25 mouse cellular contexts compared by ENCODE assay signal in the genomic region with DNA sequence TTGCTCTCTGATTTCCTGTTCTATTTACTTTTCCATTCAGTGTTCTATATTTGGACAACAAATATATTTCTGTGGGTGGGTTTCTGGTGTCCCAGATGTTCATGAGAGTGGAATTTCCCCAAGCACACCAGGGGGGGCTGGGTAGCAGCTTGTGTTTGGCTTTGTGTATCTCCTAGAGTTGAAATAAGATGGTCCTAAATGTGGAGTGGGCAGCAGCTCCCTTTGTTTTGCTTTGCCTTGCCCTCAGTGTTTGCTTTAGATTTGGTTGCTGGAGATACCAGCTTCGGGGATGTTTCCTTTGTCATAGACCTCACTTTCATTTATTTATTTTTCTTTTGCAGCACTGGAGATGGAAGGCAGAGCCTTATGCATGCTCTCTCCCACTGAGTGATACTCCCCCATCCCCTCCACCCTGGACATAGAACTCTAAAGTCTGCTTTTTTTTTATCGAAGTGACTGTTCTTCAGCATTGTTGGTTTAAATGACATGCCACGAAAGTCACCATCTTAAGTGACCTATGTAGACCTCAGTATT. TPM values are rescaled to one million over a fixed set of nuclear protein-coding genes. Genes with fewer than 3 reads are reported as not detected.
DNase-seq lines count a peak whose midpoint lies in the region; ATAC-seq lines count a peak whose summit lies in the region.
"Had no signal": no experiment of that assay in that cellular context is flagged by ENCODE, and none has a peak within 500 bp of the region (broad histone marks: within the 10 kb centered on the region; RNA-seq: fewer than 3 reads in every experiment).

No protein-coding gene starts in this region.

- H3K4me2 ChIP-seq in kidney, embryonic 15.5 days: no peak overlapping the region
- H3K4me2 ChIP-seq: embryonic facial prominence, embryonic 15.5 days; heart, embryonic 11.5 days; heart, embryonic 15.5 days; hindbrain, embryonic 13.5 days had no signal

- no peak overlapping the region for H3K4me3 ChIP-seq in kidney, embryonic 15.5 days (replicated peaks)
- H3K4me3 ChIP-seq: embryonic facial prominence, embryonic 15.5 days; erythroblast, embryonic 14.5 days; forebrain, embryonic 10.5 days; heart, adult 2 months; heart, embryonic 15.5 days; hindbrain, embryonic 13.5 days had no signal

- ATAC-seq in CD4-positive, CD25-positive, alpha-beta regulatory T cell, adult 4 months: no peak
- 0 out of 2 replicates have a peak, but pooled peaks have one; percentile 54 for ATAC-seq in kidney, embryonic 15.5 days (replicated peaks; ENCODE audit: low FRiP score)
- peak; percentile 44 for ATAC-seq in inflammation-experienced regulatory T-cells, adult 6 months
- ATAC-seq: forebrain, embryonic 14.5 days; hindbrain, postnatal 0 days; intestine, embryonic 16.5 days had no signal

- peak; percentile 17 for DNase-seq in CD4-positive, CD25-positive, alpha-beta regulatory T cell, adult 2 months (ENCODE audit: low read depth, low spot score)
- no peak for DNase-seq in kidney, postnatal 14 days
- peak; percentile 22 for DNase-seq in CD4-positive helper T cell, adult 2 months (ENCODE audit: low read depth, low spot score)
- no peak for DNase-seq in frontal cortex, adult 2 months (ENCODE audit: extremely low spot score in 1 of 2, low spot score in 1 of 2)
- DNase-seq: adrenal gland, postnatal 25 days; B cell, adult 2 months; cerebellum, adult 18-20 months; cerebellum, adult 9-11 months; cerebellum, postnatal 36 days; gastrocnemius, postnatal 10 days; heart, adult 2 months; heart, postnatal 14 days had no signal

- 37% methylated on average over 3 of the region's 3 CpGs for WGBS in kidney, embryonic 15.5 days

- no peaks in the 10 kb centered on the region for H3K36me3 ChIP-seq in kidney, embryonic 15.5 days
- H3K36me3 ChIP-seq: embryonic facial prominence, embryonic 15.5 days; heart, embryonic 15.5 days; hindbrain, embryonic 13.5 days had no signal

- H3K9ac ChIP-seq in kidney, embryonic 15.5 days: no peak overlapping the region
- H3K9ac ChIP-seq: embryonic facial prominence, embryonic 15.5 days; heart, embryonic 15.5 days; hindbrain, embryonic 13.5 days had no signal

- H3K4me1 ChIP-seq in kidney, embryonic 15.5 days: peaks cover 11% of the 10 kb centered on the region; the same call in 1 of the 2 replicates
- H3K4me1 ChIP-seq: embryonic facial prominence, embryonic 15.5 days had no signal

- no peaks in the 10 kb centered on the region for H3K9me3 ChIP-seq in kidney, embryonic 15.5 days (replicated peaks)
- H3K9me3 ChIP-seq: embryonic facial prominence, embryonic 15.5 days; forebrain, embryonic 10.5 days; G1E; heart, embryonic 15.5 days; hindbrain, embryonic 13.5 days had no signal

- 0 out of 2 replicates have a peak overlapping the region, but pooled peaks have one; percentile 18 for H3K27ac ChIP-seq in kidney, embryonic 15.5 days
- H3K27ac ChIP-seq: embryonic facial prominence, embryonic 15.5 days; forebrain, embryonic 10.5 days; heart, adult 2 months; heart, embryonic 15.5 days; hindbrain, embryonic 13.5 days; hindbrain, postnatal 0 days had no signal

- H3K27me3 ChIP-seq in kidney, embryonic 15.5 days: no peaks in the 10 kb centered on the region
- H3K27me3 ChIP-seq: embryonic facial prominence, embryonic 15.5 days; heart, embryonic 15.5 days; hindbrain, embryonic 13.5 days had no signal

RNA-seq across cellular contexts. Expression of a gene that starts 12.1 kb away (rescaled TPM):
- polyA plus RNA-seq in CD4-positive, CD25-positive, alpha-beta regulatory T cell, adult 4 months (2017; shearing (Covaris generic)): 10 to 100 TPM; 28.4 to 29.3 TPM
- 73.8 and 76.1 TPM in 2 replicates for polyA plus RNA-seq in kidney, embryonic 15.5 days (2015; fragmentation: Nextera tagmentation; extraction: Ambion mirVana)
- 10 to 100 TPM; 25.4 to 31.4 (median 27.7) TPM for polyA plus RNA-seq in inflammation-experienced regulatory T-cells, adult 6 months (2017; shearing (Covaris generic))
- polyA plus RNA-seq in frontal cortex, adult 2 months (2012; rRNA removed): 37.2 and 40.4 TPM in 2 replicates

Comparison
In these comparisons a context has a peak if more than half of its experiments do, and no peak if none do; other contexts are left out.
1. DNase-seq: peak in CD4-positive, CD25-positive, alpha-beta regulatory T cell, adult 2 months (single experiment) and CD4-positive helper T cell, adult 2 months (single experiment); none in kidney, postnatal 14 days (single experiment) and frontal cortex, adult 2 months (0 of 2).